Mouse (Mus musculus) spleen, postnatal 10 days (tissue): ENCODE results near the gene Grid2ip.
A peak's percentile ranks its signal among the peaks of the same experiment; 100 is the strongest.

Experiments used
- DNase-seq, 2 experiments: peaks; one replicate each; pipeline ENCODE4 v3.0.0; 2021 to 2022; ENCODE audit warnings: low spot score in 2 of 2

Gene Grid2ip

GRCm38 (mm10) chr5:143356686-143357388, at the start of gene Grid2ip:
TSS of gene Grid2ip (plus strand) at chr5:143357338.
- no peak for DNase-seq

GRCm38 (mm10) chr5:143308825-143309224, 48.3 kb upstream of the Grid2ip start:
- no peak for DNase-seq

- no peak for DNase-seq
These were observed 47.2 kb upstream of the Grid2ip start for GRCm38 (mm10) chr5:143309916-143310315.

GRCm38 (mm10) chr5:143311886-143312285, 45.3 kb upstream of the Grid2ip start:
- peak; percentile 83 to 92 for DNase-seq

GRCm38 (mm10) chr5:143314183-143314729, 42.9 kb upstream of the Grid2ip start:
- DNase-seq: peak in 1 of 2 experiments; percentile 19

GRCm38 (mm10) chr5:143314730-143315513, 42.2 kb upstream of the Grid2ip start, which contains the start of gene E130309D02Rik:
TSS of gene E130309D02Rik (minus strand) at chr5:143315360.
- DNase-seq: peak; percentile 95 to 96

- DNase-seq: no peak
These were observed 41.6 kb upstream of the Grid2ip start for GRCm38 (mm10) chr5:143315514-143315888.

GRCm38 (mm10) chr5:143316605-143317287, 40.4 kb upstream of the Grid2ip start:
- DNase-seq: no peak

GRCm38 (mm10) chr5:143317288-143317610, 39.9 kb upstream of the Grid2ip start:
- no peak for DNase-seq

- DNase-seq: peak; percentile 89 to 95
These were observed 28.2 kb upstream of the Grid2ip start, which contains the start of gene Zdhhc4 for GRCm38 (mm10) chr5:143328690-143329495. TSS of gene Zdhhc4 (minus strand) at chr5:143329256.

GRCm38 (mm10) chr5:143333872-143334271, 23.3 kb upstream of the Grid2ip start:
- DNase-seq: peak; percentile 66 to 86

- no peak for DNase-seq
These were observed 22.6 kb upstream of the Grid2ip start for GRCm38 (mm10) chr5:143334418-143335088.

- DNase-seq: no peak
These were observed 22.1 kb upstream of the Grid2ip start for GRCm38 (mm10) chr5:143335089-143335460.

GRCm38 (mm10) chr5:143336559-143336958, 20.6 kb upstream of the Grid2ip start:
- no peak for DNase-seq

GRCm38 (mm10) chr5:143339603-143340002, 17.5 kb upstream of the Grid2ip start:
- DNase-seq: no peak

GRCm38 (mm10) chr5:143346367-143346766, 10.8 kb upstream of the Grid2ip start:
- no peak for DNase-seq

GRCm38 (mm10) chr5:143356017-143356416, 1.1 kb upstream of the Grid2ip start:
- DNase-seq: no peak

GRCm38 (mm10) chr5:143357564-143357963, 426 bp downstream of the Grid2ip start:
- DNase-seq: no peak

GRCm38 (mm10) chr5:143359263-143359662, 2.1 kb downstream of the Grid2ip start:
- DNase-seq: no peak

- peak; percentile 27 to 58 for DNase-seq
These were observed 2.9 kb downstream of the Grid2ip start for GRCm38 (mm10) chr5:143360000-143360399.

- DNase-seq: no peak
These were observed 4.3 kb downstream of the Grid2ip start for GRCm38 (mm10) chr5:143361428-143361827.
